In genomic region chr19:10354830-10355229, GRCm38 (mm10) we compare ENCODE assay signal across 33 mouse cellular contexts. TPM values are rescaled to one million over a fixed set of nuclear protein-coding genes. Genes with fewer than 3 reads are reported as not detected.
DNase-seq lines count a peak whose midpoint lies in the region; ATAC-seq and TF ChIP-seq lines count a peak whose summit lies in the region.
"Had no signal": no experiment of that assay in that cellular context is flagged by ENCODE, and none has a peak within 500 bp of the region (broad histone marks: within the 10 kb centered on the region; RNA-seq: fewer than 3 reads in every experiment).

No protein-coding gene starts in this region.

- no peak overlapping the region for H3K4me3 ChIP-seq in intestine, embryonic 14.5 days (ENCODE audit: low read depth, low read length)
- H3K4me3 ChIP-seq in intestine, postnatal 0 days (ENCODE audit: low read depth, low read length) = no peak overlapping the region
- no peak overlapping the region for H3K4me3 ChIP-seq in hindbrain, embryonic 10.5 days
- no peak overlapping the region for H3K4me3 ChIP-seq in hindbrain, embryonic 12.5 days
- H3K4me3 ChIP-seq in midbrain, embryonic 12.5 days = no peak overlapping the region
- H3K4me3 ChIP-seq: embryonic facial prominence, embryonic 13.5 days; forebrain, embryonic 13.5 days; hindbrain, embryonic 15.5 days; limb, embryonic 10.5 days; limb, embryonic 15.5 days; liver, embryonic 13.5 days had no signal

- DNase-seq in intestine, embryonic 14.5 days (ENCODE audit: low spot score) = no peak
- DNase-seq in hindbrain, embryonic 10.5 days (ENCODE audit: low spot score) = no peak
- no peak for DNase-seq in frontal cortex, postnatal 25 days (ENCODE audit: low spot score in 2 of 2)
- no peak for DNase-seq in ovary, postnatal 14 days (ENCODE audit: low spot score)
- DNase-seq in retina, embryonic 14.5 days (ENCODE audit: low spot score) = no peak
- DNase-seq: adrenal gland, adult 2 months; B cell, adult 2 months; cerebellum, adult 11 months; cerebellum, adult 9-10 months; cerebellum, postnatal 36 days; embryo, embryonic 11 days; gastrocnemius, postnatal 10 days; heart, postnatal 14 days; kidney, adult 9 months; kidney, postnatal 10 days; layer of hippocampus, postnatal 36 days; liver, embryonic 13.5 days; lung, adult 18-20 months; retina, postnatal 1 day; right cerebral cortex, postnatal 25 days; spleen, adult 18-20 months; thymus, postnatal 14 days had no signal

- ATAC-seq in intestine, embryonic 14.5 days (replicated peaks; ENCODE audit: low FRiP score, low TSS enrichment, low read depth) = 0 out of 2 replicates have a peak, but pooled peaks have one; percentile 23
- ATAC-seq in intestine, postnatal 0 days = no peak
- ATAC-seq in hindbrain, embryonic 12.5 days (ENCODE audit: low FRiP score) = peak; percentile 32; the same call in 1 of the 2 replicates
- 0 out of 2 replicates have a peak, but pooled peaks have one; percentile 34 for ATAC-seq in midbrain, embryonic 12.5 days (ENCODE audit: low FRiP score, low read depth)
- ATAC-seq: forebrain, embryonic 13.5 days; intestine, embryonic 16.5 days; lung, postnatal 0 days had no signal

- no peaks in the 10 kb centered on the region for H3K27me3 ChIP-seq in intestine, embryonic 14.5 days (replicated peaks; ENCODE audit: control insufficient read depth, insufficient read depth, low read length)
- H3K27me3 ChIP-seq in intestine, postnatal 0 days (replicated peaks; ENCODE audit: control insufficient read depth, insufficient read depth, low read length) = no peaks in the 10 kb centered on the region
- no peaks in the 10 kb centered on the region for H3K27me3 ChIP-seq in hindbrain, embryonic 10.5 days (ENCODE audit: insufficient read depth, poor library complexity, severe bottlenecking)
- no peaks in the 10 kb centered on the region for H3K27me3 ChIP-seq in hindbrain, embryonic 12.5 days
- H3K27me3 ChIP-seq in midbrain, embryonic 12.5 days = no peaks in the 10 kb centered on the region
- H3K27me3 ChIP-seq: forebrain, embryonic 13.5 days; hindbrain, embryonic 15.5 days had no signal

- 0 out of 2 replicates have a peak, but pooled peaks cover 6% of the 10 kb centered on the region for H3K4me1 ChIP-seq in intestine, embryonic 14.5 days (replicated peaks; ENCODE audit: control insufficient read depth, insufficient read depth, low read length)
- no peaks in the 10 kb centered on the region for H3K4me1 ChIP-seq in intestine, postnatal 0 days (replicated peaks; ENCODE audit: control insufficient read depth, insufficient read depth, low read length)
- peaks cover 38% of the 10 kb centered on the region for H3K4me1 ChIP-seq in hindbrain, embryonic 10.5 days (replicated peaks)
- H3K4me1 ChIP-seq in hindbrain, embryonic 12.5 days = peaks cover 17% of the 10 kb centered on the region
- peaks cover 22% of the 10 kb centered on the region for H3K4me1 ChIP-seq in midbrain, embryonic 12.5 days

- no peak for TF ChIP-seq CTCF in intestine, postnatal 0 days (IDR thresholded peaks at IDR 0.05; ENCODE audit: low read depth)

- WGBS in intestine, embryonic 14.5 days = 62% methylated on average over 2 of the region's 2 CpGs
- 52% methylated on average over 2 of the region's 2 CpGs for WGBS in intestine, postnatal 0 days
- 49% methylated on average over 2 of the region's 2 CpGs for WGBS in hindbrain, embryonic 10.5 days
- WGBS in hindbrain, embryonic 12.5 days = 38% methylated on average over 2 of the region's 2 CpGs
- WGBS in midbrain, embryonic 12.5 days = 6% methylated on average over 2 of the region's 2 CpGs

- no peaks in the 10 kb centered on the region for H3K36me3 ChIP-seq in intestine, embryonic 14.5 days (ENCODE audit: control insufficient read depth, insufficient read depth, low read length)
- H3K36me3 ChIP-seq in intestine, postnatal 0 days (ENCODE audit: control insufficient read depth, insufficient read depth) = no peaks in the 10 kb centered on the region
- H3K36me3 ChIP-seq in hindbrain, embryonic 10.5 days = no peaks in the 10 kb centered on the region
- H3K36me3 ChIP-seq in hindbrain, embryonic 12.5 days = no peaks in the 10 kb centered on the region
- H3K36me3 ChIP-seq in midbrain, embryonic 12.5 days = no peaks in the 10 kb centered on the region
- H3K36me3 ChIP-seq: embryonic facial prominence, embryonic 13.5 days; hindbrain, embryonic 15.5 days; limb, embryonic 10.5 days; limb, embryonic 15.5 days; liver, embryonic 13.5 days had no signal

- H3K27ac ChIP-seq in intestine, embryonic 14.5 days (ENCODE audit: low read depth) = no peak overlapping the region
- no peak overlapping the region for H3K27ac ChIP-seq in intestine, postnatal 0 days (ENCODE audit: low read depth, low read length)
- peak overlapping the region; percentile 42 for H3K27ac ChIP-seq in hindbrain, embryonic 10.5 days
- H3K27ac ChIP-seq in hindbrain, embryonic 12.5 days = no peak overlapping the region
- H3K27ac ChIP-seq in midbrain, embryonic 12.5 days (replicated peaks) = no peak overlapping the region; the same call in 1 of the 2 replicates
- H3K27ac ChIP-seq: embryonic facial prominence, embryonic 13.5 days; forebrain, embryonic 13.5 days; hindbrain, embryonic 15.5 days; limb, embryonic 10.5 days; limb, embryonic 15.5 days; liver, embryonic 13.5 days; macrophage had no signal

- H3K4me2 ChIP-seq in intestine, embryonic 14.5 days (ENCODE audit: low read length) = no peak overlapping the region
- no peak overlapping the region for H3K4me2 ChIP-seq in intestine, postnatal 0 days (replicated peaks; ENCODE audit: low read depth)
- H3K4me2 ChIP-seq in hindbrain, embryonic 12.5 days (replicated peaks) = no peak overlapping the region
- no peak overlapping the region for H3K4me2 ChIP-seq in midbrain, embryonic 12.5 days (replicated peaks)
- H3K4me2 ChIP-seq: embryonic facial prominence, embryonic 13.5 days; forebrain, embryonic 13.5 days; hindbrain, embryonic 15.5 days; limb, embryonic 15.5 days; liver, embryonic 13.5 days had no signal

- 0 out of 2 replicates have a peak, but pooled peaks cover 2% of the 10 kb centered on the region for H3K9me3 ChIP-seq in intestine, embryonic 14.5 days (ENCODE audit: control insufficient read depth, low read length)
- no peaks in the 10 kb centered on the region for H3K9me3 ChIP-seq in intestine, postnatal 0 days (ENCODE audit: control insufficient read depth)
- H3K9me3 ChIP-seq in hindbrain, embryonic 10.5 days = no peaks in the 10 kb centered on the region
- H3K9me3 ChIP-seq in hindbrain, embryonic 12.5 days (replicated peaks) = no peaks in the 10 kb centered on the region
- 0 out of 2 replicates have a peak, but pooled peaks cover 3% of the 10 kb centered on the region for H3K9me3 ChIP-seq in midbrain, embryonic 12.5 days
- H3K9me3 ChIP-seq: embryonic facial prominence, embryonic 13.5 days; hindbrain, embryonic 15.5 days; limb, embryonic 10.5 days; limb, embryonic 15.5 days; liver, embryonic 13.5 days had no signal

- H3K9ac ChIP-seq in intestine, embryonic 14.5 days (ENCODE audit: low read length) = no peak overlapping the region
- no peak overlapping the region for H3K9ac ChIP-seq in intestine, postnatal 0 days (ENCODE audit: low read depth, low read length)
- no peak overlapping the region for H3K9ac ChIP-seq in hindbrain, embryonic 12.5 days
- H3K9ac ChIP-seq in midbrain, embryonic 12.5 days (replicated peaks) = no peak overlapping the region
- H3K9ac ChIP-seq: embryonic facial prominence, embryonic 13.5 days; forebrain, embryonic 13.5 days; hindbrain, embryonic 15.5 days; limb, embryonic 15.5 days; liver, embryonic 13.5 days had no signal

RNA-seq across cellular contexts. Expression of gene Syt7, which starts 34.1 kb away (rescaled TPM):
- 1.5 TPM in 2 replicates for polyA plus RNA-seq in intestine, embryonic 14.5 days (2014; fragmentation: Nextera tagmentation; extraction: Ambion mirVana)
- 1.9 TPM in 2 replicates for polyA plus RNA-seq in intestine, postnatal 0 days (2015; fragmentation: Nextera tagmentation; extraction: Ambion mirVana)
- 0.98 and 1.5 TPM in 2 replicates for polyA plus RNA-seq in hindbrain, embryonic 10.5 days (2016; fragmentation: Nextera tagmentation; extraction: Ambion mirVana)
- polyA plus RNA-seq in hindbrain, embryonic 12.5 days (2016; fragmentation: Nextera tagmentation; extraction: Ambion mirVana) = 6.2 and 7.6 TPM in 2 replicates
- polyA plus RNA-seq in midbrain, embryonic 12.5 days (2016; fragmentation: Nextera tagmentation; extraction: Ambion mirVana) = 3.9 and 4.4 TPM in 2 replicates
- polyA plus RNA-seq: macrophage had no signal

RNA-seq across cellular contexts. Expression of gene Dagla, which starts 50.2 kb away (rescaled TPM):
- 4.2 and 4.7 TPM in 2 replicates for polyA plus RNA-seq in intestine, embryonic 14.5 days (2014; fragmentation: Nextera tagmentation; extraction: Ambion mirVana)
- polyA plus RNA-seq in intestine, postnatal 0 days (2015; fragmentation: Nextera tagmentation; extraction: Ambion mirVana) = 1.3 TPM in 2 replicates
- polyA plus RNA-seq in hindbrain, embryonic 10.5 days (2016; fragmentation: Nextera tagmentation; extraction: Ambion mirVana) = 2.1 and 3.4 TPM in 2 replicates
- 4.9 and 5.1 TPM in 2 replicates for polyA plus RNA-seq in hindbrain, embryonic 12.5 days (2016; fragmentation: Nextera tagmentation; extraction: Ambion mirVana)
- 4.2 and 4.4 TPM in 2 replicates for polyA plus RNA-seq in midbrain, embryonic 12.5 days (2016; fragmentation: Nextera tagmentation; extraction: Ambion mirVana)
